ENCODE assay signal across 8 mouse cellular contexts in the genomic region with DNA sequence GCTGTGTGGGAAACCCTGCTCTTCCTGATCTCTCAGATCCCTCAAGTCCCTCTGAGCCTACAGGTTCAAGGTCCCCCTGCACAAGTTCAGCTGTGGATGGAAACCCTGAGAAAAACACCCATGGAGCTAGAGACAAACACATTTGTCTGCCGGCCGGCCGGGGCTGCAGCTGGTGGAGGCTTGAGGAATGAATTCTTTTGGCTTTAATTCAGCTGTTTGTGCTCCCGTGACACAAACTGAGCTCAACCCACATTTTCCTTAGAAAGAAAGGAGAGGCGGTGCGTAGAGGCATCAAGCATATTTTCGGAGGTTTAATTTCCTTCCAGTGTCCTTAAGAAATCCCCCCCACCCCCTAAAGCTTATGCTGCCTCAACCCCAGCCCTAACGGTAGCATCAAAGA.
DNase-seq lines count a peak whose midpoint lies in the region; TF ChIP-seq lines count a peak whose summit lies in the region.

No protein-coding gene starts in this region.

- H3K4me1 ChIP-seq in kidney, adult 2 months (ENCODE audit: control insufficient read depth, insufficient read depth, low read length) = peaks cover 17% of the 10 kb centered on the region

- H3K4me3 ChIP-seq in kidney, adult 2 months (ENCODE audit: insufficient read depth, low read depth, low read length) = 0 out of 2 replicates have a peak overlapping the region, but pooled peaks have one; percentile 4

- DNase-seq in cerebellum, postnatal 10 days = peak; percentile 53 to 62
- no peak for DNase-seq in cerebellum, postnatal 25 days
- DNase-seq in adrenal gland, postnatal 36 days = peak; percentile 11 to 37
- peak; percentile 71 to 73 for DNase-seq in heart, adult 18-20 months
- DNase-seq in kidney, adult 2 months = peak; percentile 68
- peak; percentile 33 to 44 for DNase-seq in lung, adult 18-20 months
- DNase-seq in right cerebral cortex, postnatal 10 days (ENCODE audit: low spot score in 2 of 2) = peak; percentile 54 to 61
- DNase-seq in retina, embryonic 14.5 days (ENCODE audit: low spot score) = no peak

- 36% methylated on average over 8 of the region's 8 CpGs for WGBS in kidney, adult 2 months

- H3K27ac ChIP-seq in kidney, adult 2 months (ENCODE audit: insufficient read depth, low read depth, low read length) = peak overlapping the region; percentile 76

- H3K27me3 ChIP-seq in kidney, adult 2 months (replicated peaks; ENCODE audit: control insufficient read depth, insufficient read depth, low read length) = no peaks in the 10 kb centered on the region

- no peak for TF ChIP-seq CTCF in kidney, adult 2 months (conservative IDR thresholded peaks at IDR 0.05; ENCODE audit: insufficient read depth, insufficient read length, low read depth, low read length)

- H3K36me3 ChIP-seq in kidney, adult 2 months (ENCODE audit: control insufficient read depth, insufficient read depth, low read length) = no peaks in the 10 kb centered on the region

- TF ChIP-seq POLR2A in kidney, adult 2 months (IDR thresholded peaks at IDR 0.05; ENCODE audit: low read depth, low read length) = no peak

Comparison
In these comparisons a context has a peak if more than half of its experiments do, and no peak if none do; other contexts are left out.
1. DNase-seq: peak in cerebellum, postnatal 10 days (2 of 2), adrenal gland, postnatal 36 days (2 of 2), heart, adult 18-20 months (2 of 2), kidney, adult 2 months (single experiment), lung, adult 18-20 months (2 of 2) and right cerebral cortex, postnatal 10 days (2 of 2); none in cerebellum, postnatal 25 days (0 of 2) and retina, embryonic 14.5 days (single experiment).